Comparison of ENCODE assay signal across 16 mouse cellular contexts in the genomic region with DNA sequence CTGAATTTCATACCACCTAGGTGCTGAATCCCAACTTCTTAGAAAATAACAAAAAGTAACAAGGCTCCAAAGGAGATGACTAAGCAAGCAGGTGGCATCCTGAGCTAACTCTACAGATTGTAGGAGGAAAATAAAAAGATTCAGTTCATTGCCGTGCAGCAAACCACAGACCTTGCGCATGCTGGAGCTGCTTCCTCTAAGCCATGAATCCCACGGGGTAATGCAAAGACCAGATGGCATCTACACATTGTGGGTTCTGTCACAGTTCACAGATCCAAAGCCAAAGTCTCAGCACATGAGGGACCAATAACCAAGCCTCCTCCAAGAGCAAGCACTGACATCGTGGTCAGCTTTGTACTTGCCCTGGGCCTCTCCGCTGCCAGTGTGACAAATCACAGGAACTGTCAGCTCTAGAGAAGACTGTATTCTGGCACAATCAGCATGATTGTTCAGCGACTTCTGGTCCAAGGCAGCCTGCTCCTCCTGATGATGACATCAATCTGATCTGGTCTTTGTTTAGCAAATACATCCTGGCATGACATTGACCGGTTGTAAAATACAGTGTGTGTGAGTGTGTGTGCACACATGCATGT.
DNase-seq lines count a peak whose midpoint lies in the region; ATAC-seq and TF ChIP-seq lines count a peak whose summit lies in the region.
"Had no signal": no experiment of that assay in that cellular context is flagged by ENCODE, and none has a peak within 500 bp of the region (broad histone marks: within the 10 kb centered on the region; RNA-seq: fewer than 3 reads in every experiment).

No protein-coding gene starts in this region.

- no peak overlapping the region for H3K4me3 ChIP-seq in kidney, postnatal 0 days (replicated peaks; ENCODE audit: low read depth, low read length)
- H3K4me3 ChIP-seq: limb, embryonic 12.5 days had no signal

- no peaks in the 10 kb centered on the region for H3K36me3 ChIP-seq in kidney, postnatal 0 days (ENCODE audit: insufficient read depth, low read length)
- H3K36me3 ChIP-seq: limb, embryonic 12.5 days had no signal

- H3K27ac ChIP-seq in kidney, postnatal 0 days, result no peak overlapping the region
- H3K27ac ChIP-seq: limb, embryonic 12.5 days had no signal

- no peaks in the 10 kb centered on the region for H3K27me3 ChIP-seq in kidney, postnatal 0 days (ENCODE audit: insufficient read depth, low read length)
- H3K27me3 ChIP-seq: limb, embryonic 12.5 days had no signal

- ATAC-seq in kidney, postnatal 0 days (replicated peaks; ENCODE audit: low FRiP score, low read depth), result 0 out of 2 replicates have a peak, but pooled peaks have one; percentile 57
- ATAC-seq: forebrain, embryonic 14.5 days; inflammation-experienced regulatory T-cells, adult 6 months had no signal

- H3K4me2 ChIP-seq in kidney, postnatal 0 days (ENCODE audit: low read length), result no peak overlapping the region
- H3K4me2 ChIP-seq: limb, embryonic 12.5 days had no signal

- peak; percentile 17 to 27 for DNase-seq in cerebellum, postnatal 14 days
- no peak for DNase-seq in cerebellum, adult 9-10 months
- DNase-seq in kidney, postnatal 0 days (ENCODE audit: low spot score), result peak; percentile 39
- no peak for DNase-seq in kidney, adult 9 months
- DNase-seq in right cerebral cortex, adult 18-20 months, result peak; percentile 23
- DNase-seq in right cerebral cortex, postnatal 4 days, result no peak
- peak; percentile 31 for DNase-seq in telencephalon, adult 2 months (ENCODE audit: low read depth, low spot score)
- no peak for DNase-seq in adrenal gland, postnatal 25 days
- DNase-seq: adrenal gland, adult 2 months; cerebellum, adult 8-10 months; heart, adult 18-20 months; lung, postnatal 10 days; thymus, postnatal 4 days had no signal

- 51% methylated on average over 7 of the region's 7 CpGs for WGBS in kidney, postnatal 0 days

- no peaks in the 10 kb centered on the region for H3K9me3 ChIP-seq in kidney, postnatal 0 days (replicated peaks; ENCODE audit: low read length)
- H3K9me3 ChIP-seq: limb, embryonic 12.5 days had no signal

- no peaks in the 10 kb centered on the region for H3K4me1 ChIP-seq in kidney, postnatal 0 days (replicated peaks; ENCODE audit: insufficient read depth, low read length)
- H3K4me1 ChIP-seq: limb, embryonic 12.5 days had no signal

- no peak overlapping the region for H3K9ac ChIP-seq in kidney, postnatal 0 days (ENCODE audit: low read depth, low read length)
- H3K9ac ChIP-seq: limb, embryonic 12.5 days had no signal

- TF ChIP-seq CTCF in kidney, postnatal 0 days (IDR thresholded peaks at IDR 0.05; ENCODE audit: low read depth), result no peak

Comparison
In these comparisons a context has a peak if more than half of its experiments do, and no peak if none do; other contexts are left out.
1. DNase-seq: peak in cerebellum, postnatal 14 days (2 of 2), kidney, postnatal 0 days (single experiment), right cerebral cortex, adult 18-20 months (single experiment) and telencephalon, adult 2 months (single experiment); none in cerebellum, adult 9-10 months (single experiment), kidney, adult 9 months (single experiment), right cerebral cortex, postnatal 4 days (single experiment) and adrenal gland, postnatal 25 days (single experiment).